Mouse (Mus musculus) frontal cortex, postnatal 14 days (tissue): ENCODE data around the gene Plod3.

Experiments used
- DNase-seq, 2 experiments: peaks; one replicate each; pipeline ENCODE4 v3.0.0; 2022; ENCODE audit warnings: low spot score in 2 of 2

Plod3 gene

DNA sequence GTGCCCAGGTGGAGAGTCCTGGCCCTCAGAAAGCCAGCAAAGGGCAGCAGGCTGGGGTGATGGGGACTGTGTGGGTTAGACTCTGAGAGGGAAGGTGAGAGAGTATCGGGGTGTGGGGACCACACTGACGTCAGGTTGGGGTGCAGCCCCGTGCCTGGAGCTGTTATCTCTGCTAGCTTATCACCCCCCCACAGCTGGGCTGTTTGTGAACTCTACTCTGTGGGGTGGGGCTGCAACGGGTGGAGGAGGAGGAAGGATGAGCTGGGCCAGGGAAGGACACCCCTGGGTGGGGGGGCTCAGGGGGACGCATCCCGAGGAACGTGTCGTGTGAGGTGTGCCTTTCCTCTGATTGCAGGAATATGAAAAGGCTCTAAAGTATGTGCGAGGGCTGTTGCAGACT, 21.6 kb upstream of the Plod3 start:
- DNase-seq, result no peak

- no peak for DNase-seq
Observed at GRCm38 (mm10) chr5:136965686-136966085, 21.1 kb upstream of the Plod3 start.

DNA sequence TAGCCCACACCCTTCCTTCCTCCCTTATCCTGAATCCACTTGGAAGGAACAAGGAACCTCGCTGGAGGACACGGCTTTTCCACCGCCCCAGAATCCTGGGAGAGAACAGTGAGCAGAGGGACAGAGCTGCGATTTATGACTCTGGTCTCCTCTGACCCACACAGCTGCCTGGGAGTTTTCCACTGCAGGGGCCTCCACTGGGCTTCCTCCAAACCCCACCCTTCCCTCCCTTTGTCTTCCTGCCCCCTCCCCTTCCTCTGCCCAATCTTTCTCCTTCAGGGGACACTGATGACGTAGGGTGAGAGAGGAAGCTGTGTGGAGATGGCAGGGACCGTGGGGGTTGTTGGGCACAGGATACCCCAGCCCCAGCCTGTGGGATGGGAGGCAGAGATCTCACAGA, 20.5 kb upstream of the Plod3 start, which contains the start of gene Cldn15:
Gene Cldn15 (plus strand): TSS at position 286 of the 400 bp plus-strand sequence.
- DNase-seq, result no peak

DNA sequence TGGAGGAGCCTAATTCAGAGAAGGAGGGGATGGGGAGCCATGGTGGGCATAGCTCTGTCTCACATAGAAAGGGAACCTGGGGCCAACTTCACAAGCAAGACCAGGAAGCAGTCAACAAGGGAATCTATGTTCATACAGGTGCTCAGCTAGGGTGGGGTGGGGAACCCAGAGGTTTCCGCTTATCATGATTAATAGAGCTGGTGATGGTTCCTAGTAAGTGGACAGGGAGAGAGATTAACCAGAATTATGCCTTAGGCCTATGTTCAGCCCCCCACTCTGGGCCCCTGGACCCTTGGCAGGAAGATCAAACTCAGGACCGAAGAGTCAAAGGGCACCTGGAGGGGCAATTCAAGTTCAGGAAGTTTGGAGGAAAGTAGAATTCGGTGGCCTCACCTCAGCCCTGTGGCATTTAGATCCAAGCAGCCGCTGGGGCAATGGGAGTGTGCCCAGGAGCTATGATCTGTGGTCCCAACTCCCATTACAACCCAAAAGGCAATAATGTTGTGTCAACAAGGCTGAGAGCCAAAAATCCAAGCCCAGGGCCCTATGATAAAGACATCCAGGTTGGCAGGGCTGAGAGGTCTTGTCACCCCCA, 19.9 kb upstream of the Plod3 start:
- no peak for DNase-seq

- DNase-seq, result no peak
Observed at GRCm38 (mm10) chr5:136967592-136967991, 19.2 kb upstream of the Plod3 start.

GRCm38 (mm10) chr5:136970703-136971102, 16.1 kb upstream of the Plod3 start:
- DNase-seq, result no peak

- no peak for DNase-seq
Observed at GRCm38 (mm10) chr5:136973670-136974069, 13.1 kb upstream of the Plod3 start.

- DNase-seq, result no peak
Observed at GRCm38 (mm10) chr5:136977769-136978168, 9.1 kb upstream of the Plod3 start.

DNA sequence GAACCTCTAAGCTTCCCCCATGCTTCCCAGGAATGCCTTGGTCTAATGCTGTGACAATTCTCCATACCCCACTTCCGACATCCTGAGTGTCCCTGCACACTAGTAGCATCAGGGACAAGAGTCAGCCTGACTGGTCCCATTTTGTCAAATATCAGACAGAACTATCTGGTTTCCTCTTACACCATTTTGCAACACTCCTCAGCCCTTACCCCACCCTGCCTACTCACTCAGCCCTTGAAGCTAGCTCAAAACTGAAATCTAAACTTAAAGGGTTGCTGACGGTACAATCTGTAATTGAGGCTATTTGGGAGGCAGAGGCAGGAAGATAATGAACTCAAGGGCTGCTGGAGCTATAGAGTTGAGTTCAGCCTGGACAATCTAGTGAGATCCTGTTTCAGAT, 7.1 kb upstream of the Plod3 start:
- DNase-seq, result no peak

- DNase-seq, result no peak
Observed at GRCm38 (mm10) chr5:136980974-136981373, 5.8 kb upstream of the Plod3 start.

DNA sequence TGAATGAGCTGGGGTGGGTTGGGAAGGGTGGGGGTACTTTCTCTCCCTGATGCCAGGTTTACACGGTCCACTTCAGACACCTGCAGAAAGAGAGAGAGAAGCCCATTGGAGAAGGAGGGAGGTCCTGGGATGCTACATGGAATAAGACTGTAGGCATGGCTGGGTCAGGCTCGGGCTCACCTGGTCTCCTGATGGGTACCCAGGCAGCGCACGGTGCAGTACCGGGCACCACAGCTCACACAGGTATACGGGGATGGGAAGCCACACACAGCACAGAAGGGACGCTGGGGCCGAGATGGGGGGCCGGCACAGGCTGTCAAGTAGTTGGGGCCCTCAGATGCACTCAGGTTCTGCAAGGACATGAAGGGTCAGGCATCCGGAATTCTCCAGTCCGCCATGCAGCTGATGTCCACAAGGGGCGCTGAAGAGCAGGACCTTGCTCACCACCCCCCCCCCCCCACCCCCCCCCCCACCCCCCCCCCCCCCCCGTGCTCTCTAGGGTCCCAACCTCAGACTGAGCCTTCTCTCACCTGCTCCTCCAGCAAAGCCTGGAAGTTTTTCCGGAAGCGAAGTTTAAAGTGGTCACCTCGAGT, 4.4 kb upstream of the Plod3 start:
- no peak for DNase-seq

DNA sequence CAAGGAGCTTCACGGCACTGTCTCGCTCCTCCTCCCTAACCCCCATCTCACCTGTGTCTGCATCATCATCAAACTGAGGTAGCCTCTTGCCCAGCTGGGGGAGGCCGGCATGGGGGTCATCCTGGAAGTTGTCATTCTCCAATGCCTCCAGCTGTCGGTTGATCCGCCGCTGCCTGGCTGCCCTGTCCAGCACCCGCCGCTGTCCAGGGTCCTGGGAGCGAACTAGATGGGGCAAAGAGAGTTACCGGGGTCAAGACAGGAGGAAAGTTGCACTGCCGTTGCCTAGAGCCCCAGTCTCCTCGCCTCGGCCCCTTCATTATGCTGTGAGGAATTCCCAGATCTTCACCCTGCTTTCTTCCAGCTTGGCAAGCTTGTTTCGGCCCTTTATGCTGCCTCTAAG, 2.0 kb upstream of the Plod3 start:
- no peak for DNase-seq

DNA sequence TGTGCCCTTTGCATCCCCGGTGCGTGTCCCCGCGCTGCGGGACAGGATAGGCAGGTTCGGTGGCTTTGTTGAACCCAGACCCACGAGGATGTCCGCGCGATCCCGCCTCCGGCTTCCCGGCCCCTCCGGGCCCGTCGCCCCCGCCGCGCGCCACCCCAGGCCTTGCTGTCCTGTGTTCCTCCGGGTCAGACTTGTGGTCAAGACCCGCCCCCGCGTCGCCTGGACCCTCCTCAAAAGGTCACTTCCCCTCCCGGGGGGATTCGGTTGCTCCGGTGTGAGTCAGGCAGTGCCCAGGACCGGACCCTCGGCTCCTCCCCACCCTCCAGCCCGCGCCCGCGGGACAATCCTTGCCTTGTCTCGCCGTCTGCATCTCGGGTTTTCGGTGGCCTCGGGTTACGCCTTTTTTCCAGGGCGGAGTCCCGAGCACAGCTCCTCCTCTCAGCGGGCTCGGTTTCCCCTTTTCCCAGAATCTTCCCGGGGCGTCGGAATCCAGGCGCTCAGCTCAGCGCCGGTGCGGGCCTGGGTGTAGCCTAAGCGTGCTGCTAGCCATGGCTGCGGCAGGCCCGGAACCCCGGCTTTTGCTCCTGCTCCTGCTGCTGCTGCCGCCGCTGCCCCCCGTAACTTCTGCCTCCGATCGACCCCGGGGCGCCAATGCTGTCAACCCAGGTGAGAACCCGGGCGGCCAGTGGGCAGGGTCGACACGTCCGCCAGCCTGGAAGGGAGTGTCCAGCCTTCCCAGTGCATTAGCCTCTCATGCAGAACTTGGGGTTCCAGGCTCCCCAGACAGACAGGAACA, 517 bp downstream of the Plod3 start:
- DNase-seq, result peak; percentile 70 to 77

DNA sequence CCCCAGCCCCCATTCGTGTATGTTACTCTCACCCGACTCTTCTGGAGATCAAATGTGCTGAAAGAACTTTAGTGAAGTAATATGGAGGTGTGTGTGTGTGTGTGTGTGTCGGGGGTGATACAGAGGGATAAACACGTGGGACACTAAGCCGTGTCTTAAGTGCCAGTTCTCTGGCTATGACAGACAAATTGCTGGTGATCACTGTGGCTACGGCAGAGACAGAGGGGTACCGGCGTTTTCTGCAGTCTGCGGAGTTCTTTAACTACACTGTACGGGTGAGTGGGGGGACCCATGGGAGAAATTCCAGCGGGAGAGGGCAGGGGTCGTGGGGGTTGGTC, 1.1 kb downstream of the Plod3 start, which contains the start of gene Znhit1:
Gene Znhit1 (minus strand): TSS at position 88 of the 338 bp plus-strand sequence.
- DNase-seq, result no peak

GRCm38 (mm10) chr5:136988420-136988819, 1.6 kb downstream of the Plod3 start:
- peak in 1 of 2 experiments; percentile 40 for DNase-seq

DNA sequence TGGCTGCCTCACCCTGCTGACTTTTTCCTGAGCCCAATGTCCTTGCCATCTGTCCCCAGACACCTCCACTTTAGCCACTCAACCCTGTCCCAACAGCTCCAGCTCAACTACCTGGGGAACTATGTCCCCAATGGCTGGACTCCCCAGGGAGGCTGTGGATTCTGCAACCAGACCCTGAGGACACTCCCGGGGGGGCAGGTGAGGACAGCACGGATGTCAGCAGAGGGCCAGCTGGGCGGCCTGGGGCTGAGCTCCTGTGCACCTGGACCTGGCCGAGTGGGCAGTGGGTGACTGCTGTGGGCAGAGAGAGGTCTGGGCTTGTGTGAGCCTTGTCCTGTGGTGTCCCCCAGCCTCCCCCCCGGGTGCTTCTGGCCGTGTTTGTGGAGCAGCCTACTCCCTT, 3.0 kb downstream of the Plod3 start:
- no peak for DNase-seq

- DNase-seq, result no peak
Observed at GRCm38 (mm10) chr5:136999449-136999848, 12.6 kb downstream of the Plod3 start.

DNA sequence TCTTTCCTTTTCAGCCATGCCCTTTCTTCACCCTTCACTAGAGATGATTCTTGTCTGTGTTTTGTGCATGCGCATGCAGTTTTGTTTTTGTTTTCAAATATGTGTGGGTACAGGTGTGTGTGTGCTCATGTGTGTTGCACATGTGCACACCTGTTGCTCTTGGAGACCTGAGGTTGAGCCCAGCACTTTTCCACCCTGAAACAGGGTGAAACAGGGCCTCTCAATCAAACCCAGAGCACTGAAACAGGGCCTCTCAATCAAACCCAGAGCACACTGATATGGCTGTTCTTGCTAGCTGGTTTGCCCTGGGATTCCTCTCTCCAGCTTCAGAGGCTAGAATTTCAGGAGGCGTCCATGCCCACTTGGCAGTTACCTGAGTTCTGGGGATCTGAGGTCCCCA, 13.8 kb downstream of the Plod3 start:
- DNase-seq, result no peak

- DNase-seq, result no peak
Observed at GRCm38 (mm10) chr5:137007276-137007675, 20.5 kb downstream of the Plod3 start.

- peak in 1 of 2 experiments; percentile 58 for DNase-seq
Observed at GRCm38 (mm10) chr5:137009988-137010387, 23.2 kb downstream of the Plod3 start.

- DNase-seq, result no peak
Observed at GRCm38 (mm10) chr5:137012401-137012950, 25.7 kb downstream of the Plod3 start.

- no peak for DNase-seq
Observed at GRCm38 (mm10) chr5:137015913-137016312, 29.1 kb downstream of the Plod3 start.

DNA sequence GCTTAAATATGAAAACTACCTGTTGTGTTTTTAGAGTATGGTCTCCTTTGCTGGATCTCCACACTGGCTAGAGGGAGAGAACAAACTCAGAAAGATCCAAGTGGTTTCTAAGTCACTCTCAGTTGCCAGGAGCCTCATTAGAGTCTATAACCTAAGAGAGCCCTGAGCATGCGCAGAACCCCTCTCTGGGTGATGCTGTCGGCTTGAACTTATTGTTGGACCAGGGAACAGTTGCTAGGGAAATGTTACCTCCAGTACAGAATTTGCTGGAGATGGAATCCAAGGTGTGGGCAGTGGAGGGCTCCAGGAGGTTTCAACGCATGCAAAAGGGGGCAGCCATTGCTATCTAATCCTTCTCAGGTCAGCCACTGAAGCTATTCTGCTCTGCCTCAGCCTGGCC, 37.5 kb downstream of the Plod3 start:
- no peak for DNase-seq
